Mouse (Mus musculus): ENCODE measurements around the gene Sbf2. TPM values are rescaled to one million over a fixed set of nuclear protein-coding genes. Genes with fewer than 3 reads are reported as not detected.
A peak's percentile ranks its signal among the peaks of the same experiment; 100 is the strongest.

Sbf2 gene
- polyA plus RNA-seq, 1 experiment from 2014 or later: 35.1 TPM

DNA sequence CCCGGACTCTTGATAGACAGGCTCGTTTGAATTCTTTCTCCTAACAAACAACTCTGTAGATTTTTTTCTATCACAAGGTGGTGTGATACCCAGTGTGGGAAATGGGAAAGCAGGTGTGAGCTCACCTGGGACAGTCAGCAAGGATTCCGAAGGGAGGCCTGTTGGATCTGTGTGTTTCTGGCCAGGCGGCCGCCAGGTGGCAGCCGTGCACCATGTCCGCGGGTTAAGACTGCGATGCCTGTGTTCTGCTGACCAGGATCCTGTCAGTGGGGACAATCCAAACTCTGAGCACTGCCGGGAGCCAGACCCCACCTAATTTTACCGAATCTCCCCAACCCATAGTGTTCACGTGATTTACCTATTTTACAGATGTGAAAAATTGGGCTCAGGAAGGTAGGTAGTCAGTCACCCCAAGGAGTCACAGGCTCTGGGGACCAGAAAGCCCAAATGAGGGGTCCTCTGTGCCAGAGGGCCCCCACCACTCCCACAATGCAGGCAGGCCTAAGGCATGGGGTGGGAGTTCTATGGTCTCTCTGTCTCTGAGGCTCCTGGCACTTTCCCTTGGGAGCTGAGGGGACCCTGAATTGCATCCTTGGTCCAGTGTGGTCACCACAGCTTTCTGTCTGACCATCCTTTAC is 327.8 kb downstream of the Sbf2 start:
- no peaks in the 10 kb centered on the region for H3K27me3 ChIP-seq
- no peak overlapping the region for H3K9ac ChIP-seq (replicated peaks)
- peak; percentile 75; the same call in 1 of the 2 replicates for ATAC-seq (ENCODE audit: insufficient number of reproducible peaks, insufficient read depth, low FRiP score, low TSS enrichment, low read depth)
- H3K9me3 ChIP-seq: no peaks in the 10 kb centered on the region
- no peak overlapping the region for H3K4me3 ChIP-seq (replicated peaks)
- 7% methylated on average over 12 of the region's 12 CpGs for WGBS
- no peak overlapping the region for H3K4me2 ChIP-seq
- H3K27ac ChIP-seq: no peak overlapping the region
- H3K4me1 ChIP-seq (replicated peaks): peaks cover 6% of the 10 kb centered on the region; the same call in 1 of the 2 replicates
- peaks cover 10% of the 10 kb centered on the region for H3K36me3 ChIP-seq

DNA sequence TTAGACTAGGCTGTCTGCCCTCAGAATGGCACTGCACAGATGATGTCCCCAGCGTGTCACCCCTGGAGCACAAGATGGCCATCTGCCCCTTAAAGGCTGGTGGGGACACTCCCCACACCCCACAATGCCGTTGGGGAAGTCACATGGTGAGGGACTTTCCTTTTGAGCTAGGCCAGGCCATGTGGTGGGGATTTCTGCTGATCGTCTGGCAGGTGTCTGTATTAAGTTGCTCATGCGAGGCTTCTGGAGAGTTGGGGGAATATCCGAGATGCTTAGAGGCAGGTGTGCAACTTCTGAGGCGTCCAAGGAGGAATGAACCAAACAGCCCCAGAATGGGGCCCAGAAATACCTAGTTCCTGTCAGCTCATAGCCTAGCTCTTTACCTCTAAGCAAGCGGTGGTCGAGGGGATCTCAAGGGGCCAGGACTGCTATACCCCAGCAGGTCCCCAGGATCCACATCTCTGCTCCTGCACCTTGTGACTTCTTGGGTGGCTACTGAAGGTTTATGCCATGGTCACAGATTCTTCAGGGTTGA is 328.5 kb downstream of the Sbf2 start:
- Histone ChIP-seq H3K4me3 (replicated peaks) (no peak overlapping the region), H3K9me3 (no peaks in the 10 kb centered on the region), H3K36me3 (peaks cover 17% of the 10 kb centered on the region), H3K9ac (replicated peaks) (no peak overlapping the region), H3K4me1 (replicated peaks) (peaks cover 6% of the 10 kb centered on the region; the same call in 1 of the 2 replicates), H3K4me2 (no peak overlapping the region), H3K27me3 (no peaks in the 10 kb centered on the region), H3K27ac (no peak overlapping the region)
- 72% methylated on average over 8 of the region's 8 CpGs for WGBS
- ATAC-seq (ENCODE audit: insufficient number of reproducible peaks, insufficient read depth, low FRiP score, low TSS enrichment, low read depth): no peak

DNA sequence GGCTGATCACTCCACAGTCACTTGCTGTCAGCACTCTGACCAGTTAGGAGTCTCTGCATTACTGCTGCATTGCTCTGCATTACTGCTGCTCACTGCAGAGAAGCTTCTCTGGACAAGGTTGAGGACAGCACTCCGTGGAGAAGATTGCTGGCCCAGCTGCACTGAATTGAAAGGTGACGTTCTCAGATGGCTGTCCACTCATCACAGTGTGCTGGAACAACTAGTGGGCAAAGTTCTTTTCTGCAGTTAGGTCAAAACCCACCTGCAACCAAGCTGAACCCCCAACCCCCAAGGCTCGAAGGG is 328.9 kb downstream of the Sbf2 start:
- Histone ChIP-seq H3K4me1 (replicated peaks) (peaks cover 6% of the 10 kb centered on the region; the same call in 1 of the 2 replicates), H3K9me3 (no peaks in the 10 kb centered on the region), H3K4me2 (no peak overlapping the region), H3K36me3 (peaks cover 22% of the 10 kb centered on the region), H3K4me3 (replicated peaks) (no peak overlapping the region), H3K27ac (no peak overlapping the region), H3K9ac (replicated peaks) (no peak overlapping the region), H3K27me3 (no peaks in the 10 kb centered on the region)
- WGBS: 74% methylated on average over 3 of the region's 3 CpGs
- ATAC-seq (ENCODE audit: insufficient number of reproducible peaks, insufficient read depth, low FRiP score, low TSS enrichment, low read depth): no peak

DNA sequence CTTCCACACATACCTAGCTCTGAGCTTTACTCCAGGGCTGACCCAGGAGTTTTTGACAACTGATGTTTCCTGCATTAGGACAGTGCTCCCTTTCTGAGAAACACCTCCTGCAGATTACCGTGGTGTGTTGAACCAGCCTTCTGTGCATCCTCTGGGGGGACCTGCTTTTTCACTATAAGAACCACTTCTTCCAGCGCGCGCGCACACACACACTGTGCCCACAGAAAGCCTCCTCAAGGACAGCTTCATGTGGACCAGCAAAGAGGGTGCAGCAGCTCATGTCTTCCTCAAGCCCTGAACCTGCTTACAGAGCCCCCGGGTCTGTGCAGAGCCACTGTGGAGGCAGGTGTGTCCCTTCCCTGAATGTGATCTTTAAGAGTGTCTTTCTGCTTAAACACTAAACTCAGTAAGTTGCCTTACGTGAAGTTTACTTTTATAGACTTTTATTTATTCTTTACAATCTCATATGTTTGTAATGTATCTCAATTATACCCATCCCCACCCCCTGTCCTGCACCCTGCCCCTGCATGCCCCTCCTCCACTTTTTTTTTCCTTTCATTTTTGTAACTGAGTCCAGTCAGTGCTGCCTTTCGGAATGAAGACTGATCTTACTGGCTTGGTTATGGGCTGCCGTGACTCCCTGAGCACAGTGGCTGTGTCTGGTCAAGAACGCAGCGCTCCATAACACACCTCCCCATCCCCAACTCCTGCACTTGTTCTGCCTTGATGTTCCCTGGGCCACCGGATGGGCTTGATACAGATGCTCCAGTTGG is 329.5 kb downstream of the Sbf2 start:
- no peak overlapping the region for H3K9ac ChIP-seq (replicated peaks)
- no peaks in the 10 kb centered on the region for H3K27me3 ChIP-seq
- ATAC-seq (ENCODE audit: insufficient number of reproducible peaks, insufficient read depth, low FRiP score, low TSS enrichment, low read depth): no peak
- 87% methylated on average over 12 of the region's 12 CpGs for WGBS
- peaks cover 27% of the 10 kb centered on the region for H3K36me3 ChIP-seq
- 0 out of 2 replicates have a peak overlapping the region, but pooled peaks have one; percentile 7 for H3K27ac ChIP-seq
- H3K9me3 ChIP-seq: no peaks in the 10 kb centered on the region
- no peak overlapping the region for H3K4me2 ChIP-seq
- H3K4me1 ChIP-seq (replicated peaks): peaks cover 6% of the 10 kb centered on the region; the same call in 1 of the 2 replicates
- no peak overlapping the region for H3K4me3 ChIP-seq (replicated peaks)

DNA sequence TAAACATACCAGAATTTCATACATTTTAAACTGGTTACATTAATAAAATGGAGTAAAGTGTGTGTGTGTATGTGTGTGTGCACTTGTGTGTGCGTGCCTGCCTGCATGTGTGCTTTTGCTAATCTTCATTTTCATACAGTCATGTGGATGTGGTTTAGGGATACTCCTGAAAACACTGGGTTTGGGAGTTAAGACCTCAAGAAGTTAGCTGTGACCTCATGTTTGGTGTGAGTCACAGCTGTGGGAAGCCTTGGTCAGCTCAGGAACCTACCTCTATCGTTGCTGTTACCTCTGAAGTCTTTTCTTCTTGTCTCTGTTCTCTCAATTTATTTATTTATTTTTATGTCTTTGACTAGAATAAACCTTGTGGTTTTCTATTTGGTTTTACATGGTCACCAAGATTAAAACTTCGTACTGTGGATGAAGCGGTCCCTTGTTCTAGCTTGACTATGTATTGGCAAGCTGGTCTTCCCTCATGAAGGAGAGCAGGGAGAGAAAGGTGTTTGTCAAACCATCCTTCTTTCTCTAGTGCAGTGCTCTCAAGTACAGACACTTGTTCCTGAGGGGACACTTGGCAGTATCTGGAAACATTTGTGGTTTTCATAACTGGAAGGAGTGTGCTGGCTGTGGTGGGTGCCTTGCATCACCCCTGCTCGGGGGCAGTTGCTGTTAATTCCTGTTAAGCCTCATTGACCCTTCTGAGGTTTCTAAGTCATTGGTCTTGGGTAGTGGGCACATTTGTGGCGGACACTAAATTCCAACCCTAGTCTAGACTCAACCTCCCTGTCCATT is 331.0 kb downstream of the Sbf2 start:
- no peak for ATAC-seq (ENCODE audit: insufficient number of reproducible peaks, insufficient read depth, low FRiP score, low TSS enrichment, low read depth)

DNA sequence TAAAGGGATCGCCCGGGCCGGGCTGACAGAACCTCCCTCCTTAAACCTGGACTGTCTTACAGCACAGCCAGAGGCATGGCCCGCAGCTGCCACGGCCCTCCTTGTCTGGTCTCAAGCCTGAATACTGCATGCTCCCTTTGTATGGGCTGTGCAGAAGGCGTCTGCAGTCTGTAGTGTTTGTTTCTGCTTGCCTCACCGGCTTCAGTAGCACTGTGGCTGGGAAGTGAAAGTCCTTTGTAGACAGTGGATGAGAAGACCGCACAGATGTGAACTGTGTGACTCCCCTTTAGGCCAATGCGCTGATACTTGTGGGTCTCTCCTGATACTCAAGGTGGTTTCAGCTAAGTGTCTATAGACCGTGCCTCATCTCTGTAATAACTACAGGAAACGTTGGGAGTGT is 331.9 kb downstream of the Sbf2 start:
- Histone ChIP-seq H3K4me2 (no peak overlapping the region), H3K36me3 (peaks cover 52% of the 10 kb centered on the region), H3K27ac (no peak overlapping the region), H3K9ac (replicated peaks) (no peak overlapping the region), H3K9me3 (no peaks in the 10 kb centered on the region), H3K4me3 (replicated peaks) (no peak overlapping the region), H3K27me3 (no peaks in the 10 kb centered on the region), H3K4me1 (replicated peaks) (peaks cover 6% of the 10 kb centered on the region; the same call in 1 of the 2 replicates)
- no peak for ATAC-seq (ENCODE audit: insufficient number of reproducible peaks, insufficient read depth, low FRiP score, low TSS enrichment, low read depth)
- WGBS: 86% methylated on average over 11 of the region's 11 CpGs

More for the DNA sequence above, 331.0 kb downstream of the Sbf2 start:
- Histone ChIP-seq H3K9me3 (no peaks in the 10 kb centered on the region), H3K36me3 (peaks cover 43% of the 10 kb centered on the region), H3K9ac (replicated peaks) (no peak overlapping the region), H3K27me3 (no peaks in the 10 kb centered on the region), H3K27ac (no peak overlapping the region), H3K4me3 (replicated peaks) (no peak overlapping the region), H3K4me1 (replicated peaks) (peaks cover 6% of the 10 kb centered on the region; the same call in 1 of the 2 replicates), H3K4me2 (no peak overlapping the region)
- WGBS: 95% methylated on average over 6 of the region's 6 CpGs

DNA sequence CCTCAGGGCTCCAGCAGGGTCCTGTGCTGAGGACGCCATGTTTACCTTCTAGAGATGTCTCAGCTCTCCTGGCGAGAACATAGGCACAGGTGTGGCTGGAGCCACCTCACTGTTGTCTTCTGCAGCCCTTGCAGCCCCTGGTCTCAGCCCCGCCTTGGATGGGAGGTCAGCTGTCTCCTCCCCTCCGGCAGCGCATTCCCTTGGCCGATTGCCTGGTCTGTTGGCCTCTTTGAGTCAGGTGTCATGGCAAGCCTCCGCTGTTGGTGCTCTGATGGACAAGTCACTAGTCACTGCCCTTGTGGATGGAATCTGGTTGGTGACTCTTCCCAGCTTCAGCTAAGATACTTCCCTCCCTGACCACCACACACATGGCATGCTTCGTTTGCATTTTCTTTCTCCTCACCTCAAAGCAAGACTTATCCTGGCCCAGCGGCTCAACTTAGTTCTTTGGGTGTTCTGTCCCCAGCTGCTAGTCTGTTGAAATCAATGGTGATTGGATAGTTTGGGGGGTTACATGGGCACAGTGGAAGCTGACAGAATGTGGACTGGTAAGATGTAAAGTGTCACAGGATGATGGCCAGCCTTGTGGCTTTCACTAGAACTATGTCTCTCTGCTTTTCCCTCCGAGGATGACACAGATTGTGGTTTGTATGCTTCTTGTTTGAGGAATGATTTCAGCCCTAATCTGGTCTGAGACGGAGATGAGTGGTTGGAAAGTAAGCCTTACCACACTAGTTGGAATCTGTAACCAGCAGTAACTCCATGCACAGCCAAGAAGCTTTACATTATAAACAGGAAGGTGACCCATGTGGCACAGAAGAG is 333.1 kb downstream of the Sbf2 start:
- Histone ChIP-seq H3K36me3 (peaks cover 61% of the 10 kb centered on the region), H3K27me3 (no peaks in the 10 kb centered on the region), H3K4me3 (replicated peaks) (no peak overlapping the region), H3K4me1 (replicated peaks) (no peaks in the 10 kb centered on the region), H3K9ac (replicated peaks) (no peak overlapping the region), H3K4me2 (no peak overlapping the region), H3K9me3 (no peaks in the 10 kb centered on the region), H3K27ac (no peak overlapping the region)
- no peak for ATAC-seq (ENCODE audit: insufficient number of reproducible peaks, insufficient read depth, low FRiP score, low TSS enrichment, low read depth)
- WGBS: 94% methylated on average over 11 of the region's 11 CpGs

DNA sequence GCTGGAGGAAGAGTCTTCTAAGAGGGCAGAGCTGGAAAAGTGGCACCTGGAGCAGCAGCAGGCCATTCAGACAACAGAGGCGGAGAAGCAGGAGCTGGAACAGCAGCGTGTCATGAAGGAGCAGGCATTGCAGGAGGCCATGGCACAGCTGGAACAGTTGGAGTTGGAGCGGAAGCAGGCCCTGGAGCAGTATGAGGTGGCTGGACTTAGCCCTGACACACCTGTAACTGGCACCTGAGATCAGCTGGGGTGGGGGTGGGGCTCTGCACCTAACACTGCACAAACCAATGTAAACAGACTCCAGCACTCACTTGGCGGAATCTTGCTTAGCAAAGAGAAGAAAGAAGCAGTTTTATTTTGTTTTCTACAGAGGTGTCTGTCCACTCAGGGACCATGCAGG is 335.5 kb downstream of the Sbf2 start:
- Histone ChIP-seq H3K36me3 (peaks cover 84% of the 10 kb centered on the region), H3K9me3 (no peaks in the 10 kb centered on the region), H3K27ac (no peak overlapping the region), H3K27me3 (no peaks in the 10 kb centered on the region), H3K4me2 (no peak overlapping the region), H3K9ac (replicated peaks) (no peak overlapping the region), H3K4me3 (replicated peaks) (no peak overlapping the region), H3K4me1 (replicated peaks) (no peaks in the 10 kb centered on the region)
- ATAC-seq (ENCODE audit: insufficient number of reproducible peaks, insufficient read depth, low FRiP score, low TSS enrichment, low read depth): no peak
- 90% methylated on average over 4 of the region's 4 CpGs for WGBS

DNA sequence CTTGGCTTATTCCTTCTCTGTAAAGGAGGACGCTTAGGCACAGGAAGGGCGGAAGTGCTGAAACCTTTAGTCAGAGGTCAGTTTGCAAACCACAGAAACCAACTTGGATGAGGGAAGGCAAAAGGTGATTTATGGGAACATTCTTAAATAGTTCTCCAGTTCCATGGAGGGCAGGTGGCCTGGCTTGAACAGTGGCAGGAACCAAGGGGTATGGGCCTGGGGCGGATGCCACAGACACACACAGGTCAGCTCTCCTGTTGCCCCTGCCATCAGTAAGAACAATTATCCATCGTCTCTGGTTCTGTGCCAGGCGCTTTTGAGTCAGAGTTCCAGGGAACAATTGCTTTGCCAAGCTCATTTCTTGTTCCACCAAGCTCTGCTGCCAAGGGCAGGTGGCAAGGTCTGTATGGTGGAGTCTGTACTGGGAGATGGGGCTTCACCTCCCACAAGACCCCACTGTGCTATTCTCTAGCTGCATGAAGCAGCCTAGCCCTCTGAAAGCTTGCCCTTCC is 336.9 kb downstream of the Sbf2 start:
- H3K4me2 ChIP-seq: no peak overlapping the region
- no peaks in the 10 kb centered on the region for H3K9me3 ChIP-seq
- H3K27me3 ChIP-seq: no peaks in the 10 kb centered on the region
- H3K4me3 ChIP-seq (replicated peaks): no peak overlapping the region
- H3K36me3 ChIP-seq: peaks cover 93% of the 10 kb centered on the region
- no peak overlapping the region for H3K27ac ChIP-seq
- no peak overlapping the region for H3K9ac ChIP-seq (replicated peaks)
- ATAC-seq (ENCODE audit: insufficient number of reproducible peaks, insufficient read depth, low FRiP score, low TSS enrichment, low read depth): no peak
- no peaks in the 10 kb centered on the region for H3K4me1 ChIP-seq (replicated peaks)
- WGBS: 94% methylated on average over 5 of the region's 5 CpGs

DNA sequence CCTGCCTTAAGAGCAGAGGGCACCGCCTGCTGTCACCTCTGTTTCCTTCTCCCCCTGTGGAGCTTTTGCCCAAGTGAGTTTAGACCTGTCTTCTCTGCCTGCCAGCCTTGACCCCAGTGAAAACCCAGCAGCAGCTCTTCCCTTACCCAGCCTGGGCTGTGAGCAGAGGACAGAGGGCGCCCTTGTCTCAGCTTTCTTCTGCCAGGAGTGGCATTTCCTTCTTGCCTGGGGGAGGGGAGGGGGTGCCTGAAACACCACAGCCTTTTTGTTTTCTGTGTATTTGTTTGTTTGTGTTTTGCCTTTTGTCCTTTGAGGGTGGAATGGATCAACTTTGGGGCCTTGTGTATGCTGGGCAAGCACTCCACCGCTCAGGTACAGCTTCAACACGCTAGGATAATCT is 342.3 kb downstream of the Sbf2 start:
- H3K27ac ChIP-seq: no peak overlapping the region
- no peak overlapping the region for H3K4me3 ChIP-seq (replicated peaks)
- no peaks in the 10 kb centered on the region for H3K27me3 ChIP-seq
- H3K36me3 ChIP-seq: peaks cover 73% of the 10 kb centered on the region
- no peaks in the 10 kb centered on the region for H3K9me3 ChIP-seq
- no peak for ATAC-seq (ENCODE audit: insufficient number of reproducible peaks, insufficient read depth, low FRiP score, low TSS enrichment, low read depth)
- H3K4me2 ChIP-seq: no peak overlapping the region
- no peak overlapping the region for H3K9ac ChIP-seq (replicated peaks)
- no peaks in the 10 kb centered on the region for H3K4me1 ChIP-seq (replicated peaks)
- 82% methylated on average over 4 of the region's 4 CpGs for WGBS

All from limb, embryonic 12.5 days (tissue).